Mouse (Mus musculus) embryonic facial prominence, embryonic 15.5 days (tissue): ENCODE results near the gene Sae1. TPM values are rescaled to one million over a fixed set of nuclear protein-coding genes. Genes with fewer than 3 reads are reported as not detected.

Experiments
- ATAC-seq: fragments of 200-750 bp; cut with Nextera tagmentation; 2 replicates; pipeline ENCODE4 v1.8.0; 2017; ENCODE audit warnings: low read depth, moderate TSS enrichment; ENCODE audit not compliant: insufficient number of reproducible peaks, low FRiP score, low TSS enrichment
- H3K27ac ChIP-seq: fragments of 300-500 bp; sonication (generic); replicated peaks from 2 replicates; pipeline ENCODE4 v1.5.1; 2015; ENCODE audit warnings: mild to moderate bottlenecking, inconsistent platforms
- H3K27me3 ChIP-seq: fragments of 300-500 bp; sonication (generic); 2 replicates; pipeline ENCODE4 v1.6.1; 2015; ENCODE audit warnings: inconsistent platforms
- H3K36me3 ChIP-seq: fragments of 300-500 bp; sonication (generic); 2 replicates; pipeline ENCODE4 v1.6.1; 2015; ENCODE audit warnings: mild to moderate bottlenecking, inconsistent platforms
- H3K4me1 ChIP-seq: fragments of 300-500 bp; sonication (generic); 2 replicates; pipeline ENCODE4 v1.6.1; 2015; ENCODE audit warnings: inconsistent platforms
- H3K4me2 ChIP-seq: fragments of 300-500 bp; sonication (generic); replicated peaks from 2 replicates; pipeline ENCODE4 v1.6.1; 2015; ENCODE audit warnings: mild to moderate bottlenecking, inconsistent platforms
- H3K4me3 ChIP-seq: fragments of 300-500 bp; sonication (generic); replicated peaks from 2 replicates; pipeline ENCODE4 v1.5.1; 2015; ENCODE audit warnings: mild to moderate bottlenecking, inconsistent platforms
- H3K9ac ChIP-seq: fragments of 300-500 bp; sonication (generic); 2 replicates; pipeline ENCODE4 v1.6.1; 2015; ENCODE audit warnings: inconsistent platforms
- H3K9me3 ChIP-seq: fragments of 300-500 bp; sonication (generic); replicated peaks from 2 replicates; pipeline ENCODE4 v1.6.1; 2016; ENCODE audit warnings: inconsistent platforms
- WGBS: fragments of 180-500 bp; shearing (Covaris S2); methylation state at CpG from one replicate; pipeline ENCODE4 v1.1.7; 2015; 5-methylcytosine and 5-hydroxymethylcytosine counted together
- polyA plus RNA-seq: library from polyadenylated mRNA; unstranded; fragments of >200 nt; fragmentation: Nextera tagmentation; extraction: Ambion mirVana; gene quantifications from 2 replicates; pipeline ENCODE4 v1.2.1, GENCODE M21; 2015

Gene Sae1
- polyA plus RNA-seq, 1 experiment from 2014 or later: 292 TPM

DNA sequence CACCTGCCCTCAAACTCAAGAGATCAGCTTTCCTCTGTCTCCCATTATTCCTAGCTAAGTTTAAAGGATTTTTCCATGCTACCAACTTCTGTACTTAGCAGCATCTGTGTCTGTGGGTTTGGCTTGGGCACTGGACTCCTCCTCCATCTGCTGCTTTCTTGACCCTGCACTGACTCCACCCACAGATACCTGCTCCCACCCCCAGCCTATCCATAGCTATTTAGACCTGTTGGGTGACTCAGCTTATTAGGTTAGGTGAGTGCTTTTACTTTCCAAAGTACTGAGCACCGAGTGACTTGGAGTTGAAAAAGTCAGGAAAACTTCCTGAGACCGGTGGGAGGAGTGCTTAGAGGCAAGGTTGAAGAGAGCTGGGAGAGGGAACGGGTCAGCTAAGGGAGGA lies 27.8 kb upstream of the Sae1 start:
- WGBS: 82% methylated on average over 3 of the region's 3 CpGs
- H3K4me3 ChIP-seq: no peak overlapping the region
- no peak overlapping the region for H3K4me2 ChIP-seq
- no peaks in the 10 kb centered on the region for H3K27me3 ChIP-seq
- H3K4me1 ChIP-seq: 0 out of 2 replicates have a peak, but pooled peaks cover 9% of the 10 kb centered on the region
- H3K9ac ChIP-seq: no peak overlapping the region
- ATAC-seq: no peak
- H3K9me3 ChIP-seq: no peaks in the 10 kb centered on the region
- H3K27ac ChIP-seq: no peak overlapping the region
- H3K36me3 ChIP-seq: peaks cover 40% of the 10 kb centered on the region

DNA sequence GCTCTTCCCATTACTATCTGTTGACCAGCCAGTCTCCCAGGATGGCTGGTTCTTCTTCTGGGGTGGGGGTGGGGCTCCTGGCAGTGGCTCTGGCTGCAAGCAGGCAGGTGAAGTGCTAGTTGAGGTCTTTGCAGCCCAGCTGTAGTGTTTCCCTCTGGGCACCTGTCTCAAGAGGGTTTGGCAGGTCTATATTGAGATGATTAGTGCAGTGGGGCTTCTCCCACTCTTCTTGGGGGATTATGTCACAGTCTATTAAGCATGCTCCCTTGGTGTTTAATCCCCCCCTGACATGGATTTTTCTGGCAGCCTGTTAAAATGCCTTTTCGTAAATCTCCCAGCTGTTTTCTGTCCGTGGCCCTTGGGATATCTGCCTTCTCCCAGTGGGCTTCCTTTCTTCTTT lies 25.3 kb upstream of the Sae1 start:
- H3K9me3 ChIP-seq: no peaks in the 10 kb centered on the region
- H3K4me2 ChIP-seq: no peak overlapping the region
- 0 out of 2 replicates have a peak, but pooled peaks cover 9% of the 10 kb centered on the region for H3K4me1 ChIP-seq
- no peak overlapping the region for H3K9ac ChIP-seq
- no peak overlapping the region for H3K27ac ChIP-seq
- no peak for ATAC-seq
- H3K27me3 ChIP-seq: no peaks in the 10 kb centered on the region
- H3K36me3 ChIP-seq: peaks cover 22% of the 10 kb centered on the region
- 67% methylated on average over 2 of the region's 2 CpGs for WGBS
- H3K4me3 ChIP-seq: no peak overlapping the region

DNA sequence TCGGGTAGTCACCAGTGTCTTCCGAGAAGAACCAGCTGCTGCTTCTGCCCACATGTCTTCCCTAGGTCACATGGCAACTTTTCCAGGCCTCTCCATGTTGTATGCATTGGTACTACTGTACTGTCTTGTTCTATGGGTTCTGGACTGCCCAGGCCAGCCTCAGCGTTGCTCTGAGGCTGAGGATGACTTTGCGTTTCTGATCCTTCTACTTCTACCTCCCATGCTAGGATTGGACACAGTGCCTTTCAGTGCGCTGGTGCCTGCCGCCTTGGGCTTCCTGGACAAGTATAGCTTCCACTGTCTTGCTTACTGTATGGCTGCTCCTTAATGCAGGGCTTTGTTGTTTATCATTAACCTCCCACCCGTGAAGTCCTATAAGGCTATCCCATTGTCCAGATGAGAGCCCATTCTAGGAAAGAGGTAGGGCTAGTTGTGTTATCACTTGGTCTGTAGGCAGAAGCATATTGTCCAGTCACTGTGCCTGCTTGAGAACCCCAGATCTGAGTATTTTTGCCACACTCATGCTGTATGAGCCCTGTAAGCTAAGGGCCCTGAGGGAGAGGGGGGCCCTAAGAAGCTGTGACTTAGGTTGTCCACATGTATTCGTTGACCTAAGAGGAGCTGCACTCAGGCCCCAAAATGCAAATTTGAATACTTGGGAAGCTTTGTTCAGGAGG lies 24.8 kb upstream of the Sae1 start:
- H3K9ac ChIP-seq: no peak overlapping the region

DNA sequence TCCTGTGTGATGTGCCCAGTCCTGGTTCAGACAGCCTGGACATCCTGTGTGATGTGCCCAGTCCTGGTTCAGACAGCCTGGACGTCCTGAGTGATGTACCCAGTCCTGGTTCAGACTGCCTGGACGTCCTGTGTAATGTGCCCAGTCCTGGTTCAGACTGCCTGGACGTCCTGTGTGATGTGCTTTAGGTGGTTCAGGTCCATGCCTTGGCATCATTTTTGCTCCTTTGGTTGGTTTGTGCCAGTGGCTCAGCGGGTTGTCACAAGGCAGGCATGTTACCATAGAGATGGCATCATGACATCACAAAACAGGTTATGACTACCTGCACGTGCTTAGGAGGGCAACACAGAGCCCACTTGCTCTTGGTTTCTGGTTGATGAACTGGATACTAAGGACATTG lies 23.5 kb upstream of the Sae1 start:
- ATAC-seq: no peak
- Histone ChIP-seq H3K4me1 (peaks cover 14% of the 10 kb centered on the region), H3K27me3 (no peaks in the 10 kb centered on the region), H3K4me3 (no peak overlapping the region), H3K4me2 (no peak overlapping the region), H3K27ac (no peak overlapping the region), H3K36me3 (peaks cover 6% of the 10 kb centered on the region; the same call in 1 of the 2 replicates), H3K9ac (no peak overlapping the region), H3K9me3 (no peaks in the 10 kb centered on the region)
- WGBS: 87% methylated on average over 5 of the region's 5 CpGs

More for the DNA sequence above, 24.8 kb upstream of the Sae1 start:
- Histone ChIP-seq H3K4me2 (no peak overlapping the region), H3K27me3 (no peaks in the 10 kb centered on the region), H3K4me1 (0 out of 2 replicates have a peak, but pooled peaks cover 9% of the 10 kb centered on the region), H3K36me3 (peaks cover 17% of the 10 kb centered on the region), H3K4me3 (no peak overlapping the region), H3K9me3 (no peaks in the 10 kb centered on the region), H3K27ac (no peak overlapping the region)
- WGBS: 85% methylated on average over 8 of the region's 8 CpGs
- no peak for ATAC-seq

DNA sequence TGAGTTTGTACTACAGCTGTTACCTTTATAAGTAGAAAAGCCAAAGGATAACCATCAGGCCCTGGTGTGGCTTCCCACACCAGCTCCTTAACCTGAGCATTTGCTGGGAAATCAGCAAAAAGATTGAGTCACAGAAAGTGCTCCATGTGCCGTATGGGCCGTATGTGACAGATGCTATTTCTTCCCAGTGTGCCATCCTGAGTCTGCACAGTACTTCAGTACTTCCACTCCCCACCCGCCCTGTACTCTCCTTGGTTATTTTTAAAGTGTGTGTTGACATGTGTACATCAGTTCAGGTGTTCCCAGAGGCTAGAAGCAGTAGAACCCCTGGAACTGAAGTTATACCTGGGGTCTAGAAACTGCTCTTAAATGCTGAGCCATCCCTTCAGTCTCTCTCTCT lies 19.4 kb upstream of the Sae1 start:
- H3K4me1 ChIP-seq: peaks cover 33% of the 10 kb centered on the region
- H3K27me3 ChIP-seq: no peaks in the 10 kb centered on the region
- 85% methylated on average over 3 of the region's 3 CpGs for WGBS
- ATAC-seq: no peak
- no peak overlapping the region for H3K4me3 ChIP-seq
- no peak overlapping the region for H3K27ac ChIP-seq
- H3K9me3 ChIP-seq: no peaks in the 10 kb centered on the region
- peaks cover 6% of the 10 kb centered on the region; the same call in 1 of the 2 replicates for H3K36me3 ChIP-seq
- no peak overlapping the region for H3K4me2 ChIP-seq
- H3K9ac ChIP-seq: no peak overlapping the region

DNA sequence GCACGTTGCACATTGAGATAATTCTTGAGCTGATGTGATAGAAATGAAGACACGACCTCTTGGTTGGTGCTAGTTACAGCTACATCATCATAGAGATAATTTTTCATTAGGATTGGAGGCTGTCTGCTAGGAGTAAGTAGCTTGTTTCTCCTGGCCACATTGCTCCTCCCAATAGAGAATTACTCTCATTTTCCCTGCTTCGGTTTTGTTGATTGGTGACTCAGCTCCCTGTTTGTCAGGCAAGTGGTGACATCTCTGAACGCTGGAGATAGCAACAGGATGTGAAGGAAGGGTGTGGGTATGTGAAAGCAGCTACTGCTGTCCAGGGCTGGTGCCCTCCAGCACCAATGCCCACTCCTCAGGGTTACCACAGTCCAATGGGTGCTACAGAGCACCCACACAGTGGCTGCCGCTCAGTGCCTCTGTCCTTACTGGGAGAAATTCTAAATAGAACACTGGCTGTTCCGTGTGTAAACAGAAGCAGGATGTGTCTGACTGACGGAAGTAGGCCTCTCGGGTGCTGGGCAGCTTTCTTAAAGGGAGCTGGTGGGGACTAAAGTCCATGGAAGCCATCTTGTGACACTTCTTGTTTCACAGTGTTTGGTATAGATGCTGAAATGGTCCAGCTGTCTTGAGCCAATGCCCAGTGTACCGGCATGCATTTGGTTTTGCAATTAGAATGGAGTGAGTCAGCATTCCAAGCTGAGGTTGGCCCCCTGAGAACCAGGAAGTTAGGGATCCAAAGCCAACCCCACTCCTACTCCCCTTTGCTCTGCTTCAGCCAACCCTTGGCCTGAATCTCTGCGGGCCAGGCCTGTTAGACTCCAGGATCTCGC lies 18.1 kb upstream of the Sae1 start:
- Histone ChIP-seq H3K27me3 (no peaks in the 10 kb centered on the region), H3K9me3 (no peaks in the 10 kb centered on the region), H3K27ac (peak overlapping the region; percentile 93), H3K4me2 (peak overlapping the region; percentile 35), H3K9ac (no peak overlapping the region), H3K36me3 (peaks cover 6% of the 10 kb centered on the region; the same call in 1 of the 2 replicates), H3K4me1 (peaks cover 33% of the 10 kb centered on the region), H3K4me3 (peak overlapping the region; percentile 6; the same call in 1 of the 2 replicates)
- no peak for ATAC-seq
- 42% methylated on average over 11 of the region's 11 CpGs for WGBS

DNA sequence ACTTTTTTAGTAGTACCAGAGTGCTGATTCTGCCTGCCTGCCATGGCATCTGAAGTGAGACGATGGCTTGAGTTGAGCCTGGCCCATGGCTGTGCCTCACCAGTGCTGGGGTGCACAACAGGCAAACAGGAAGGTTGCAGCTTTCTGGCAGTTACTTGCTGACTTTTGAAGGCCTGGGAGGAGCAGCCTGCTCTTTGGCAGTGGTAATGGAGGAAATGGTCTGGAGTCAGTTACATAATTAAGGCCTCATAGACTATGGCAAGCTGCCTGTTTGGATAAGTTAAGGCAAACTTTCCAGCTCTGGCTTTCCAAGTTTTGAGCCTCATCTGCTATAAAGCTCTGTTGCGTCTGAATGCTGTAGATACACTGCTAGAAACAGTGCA lies 17.5 kb upstream of the Sae1 start:
- no peak overlapping the region for H3K4me3 ChIP-seq
- WGBS: 33% methylated on average over 2 of the region's 2 CpGs
- H3K36me3 ChIP-seq: peaks cover 6% of the 10 kb centered on the region; the same call in 1 of the 2 replicates
- ATAC-seq: 0 out of 2 replicates have a peak, but pooled peaks have one; percentile 6
- H3K27ac ChIP-seq: peak overlapping the region; percentile 93
- H3K27me3 ChIP-seq: no peaks in the 10 kb centered on the region
- peaks cover 33% of the 10 kb centered on the region for H3K4me1 ChIP-seq
- peak overlapping the region; percentile 35 for H3K4me2 ChIP-seq
- H3K9ac ChIP-seq: no peak overlapping the region
- no peaks in the 10 kb centered on the region for H3K9me3 ChIP-seq

DNA sequence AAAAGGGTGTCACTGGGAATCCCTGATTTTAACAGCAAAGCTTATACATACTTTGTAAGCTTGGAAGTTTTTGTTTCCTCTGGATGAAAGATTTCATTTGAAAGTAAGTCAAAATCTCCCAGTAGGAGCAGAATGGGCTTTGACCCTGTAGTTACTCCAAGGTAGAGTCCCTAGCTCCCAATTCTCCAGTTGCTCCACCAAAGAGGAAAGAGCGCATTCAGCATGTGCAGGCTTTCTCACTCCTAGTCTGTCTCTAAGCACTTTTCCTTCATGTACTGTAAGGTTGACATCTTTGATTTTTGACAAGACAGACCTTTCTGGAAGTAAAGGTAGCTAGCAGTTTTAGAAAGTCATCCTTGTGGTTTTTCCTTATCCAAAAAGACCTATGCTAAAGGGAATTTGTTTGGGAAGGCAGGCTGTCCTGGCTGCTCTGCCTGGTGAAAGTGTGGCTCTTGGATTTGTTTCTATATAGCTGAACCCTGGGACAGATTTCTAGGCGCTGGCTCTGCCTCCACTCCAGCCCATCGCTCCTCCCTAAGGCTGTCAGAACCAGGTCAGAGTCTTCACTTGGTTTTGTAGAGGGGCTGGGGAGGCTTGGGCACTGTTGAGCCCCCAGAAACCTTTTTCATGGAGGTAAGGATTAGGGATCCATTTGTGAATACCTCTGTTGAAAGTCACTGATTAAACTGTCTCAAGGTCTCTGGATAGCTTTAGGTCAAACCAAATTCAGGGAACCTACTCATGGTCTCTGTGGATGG lies 16.9 kb upstream of the Sae1 start:
- Histone ChIP-seq H3K27me3 (no peaks in the 10 kb centered on the region), H3K36me3 (peaks cover 6% of the 10 kb centered on the region; the same call in 1 of the 2 replicates), H3K9ac (no peak overlapping the region), H3K9me3 (no peaks in the 10 kb centered on the region), H3K27ac (peak overlapping the region; percentile 93), H3K4me1 (peaks cover 33% of the 10 kb centered on the region), H3K4me2 (peak overlapping the region; percentile 35), H3K4me3 (no peak overlapping the region)
- no peak for ATAC-seq
- 68% methylated on average over 3 of the region's 3 CpGs for WGBS

DNA sequence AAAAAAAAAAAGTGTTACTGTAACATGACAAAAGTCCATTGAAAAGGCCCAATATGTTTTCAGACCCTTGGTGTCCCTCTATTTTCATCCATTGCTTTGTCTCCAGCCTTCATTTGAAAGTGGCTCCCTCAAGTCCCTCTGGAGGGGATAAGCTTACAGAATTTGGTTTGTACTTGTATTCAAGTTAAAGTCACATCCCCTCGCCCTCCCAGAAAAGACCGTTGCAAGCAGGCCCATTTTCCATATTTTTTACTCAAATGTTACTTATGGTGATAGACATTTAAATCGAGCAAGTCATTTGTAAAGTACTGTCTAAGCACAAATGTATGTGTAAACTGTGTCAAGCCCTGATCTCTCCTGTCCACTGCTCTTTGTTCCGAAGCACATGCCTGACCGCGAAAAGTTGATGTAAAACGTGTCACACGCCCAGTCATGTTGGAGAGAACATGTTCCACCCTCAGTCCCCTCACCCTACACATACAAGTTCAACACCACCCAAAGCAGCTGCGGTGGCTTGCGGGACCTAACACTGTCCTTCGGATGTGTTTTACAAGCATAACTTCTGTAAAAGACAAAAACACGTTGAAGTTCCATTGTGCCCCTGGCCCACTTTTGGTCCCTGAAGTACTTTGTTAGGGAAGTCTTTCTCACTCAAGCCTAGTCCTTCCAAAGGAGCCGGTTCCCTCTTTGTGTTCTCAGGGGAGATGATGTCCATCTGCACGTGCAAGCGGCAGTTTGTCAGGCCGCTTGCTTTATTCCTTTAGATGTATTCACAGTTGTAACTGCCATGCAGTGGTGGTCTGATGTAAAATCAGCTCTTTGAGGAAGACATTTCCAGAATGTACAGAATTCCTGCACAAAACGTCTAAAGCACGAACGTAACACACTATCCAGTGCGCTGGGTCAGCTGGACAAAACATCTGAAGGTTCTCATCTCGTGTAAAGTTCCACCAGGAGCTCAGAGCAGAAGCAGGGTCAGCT lies 15.7 kb upstream of the Sae1 start:
- H3K9me3 ChIP-seq: no peaks in the 10 kb centered on the region
- H3K4me3 ChIP-seq: peak overlapping the region; percentile 89
- H3K9ac ChIP-seq: peak overlapping the region; percentile 99
- H3K27ac ChIP-seq: peak overlapping the region; percentile 100
- H3K4me2 ChIP-seq: peak overlapping the region; percentile 59
- WGBS: 28% methylated on average over 21 of the region's 21 CpGs
- no peaks in the 10 kb centered on the region for H3K27me3 ChIP-seq
- peaks cover 4% of the 10 kb centered on the region; the same call in 1 of the 2 replicates for H3K36me3 ChIP-seq
- peaks cover 41% of the 10 kb centered on the region for H3K4me1 ChIP-seq
- ATAC-seq: no peak

DNA sequence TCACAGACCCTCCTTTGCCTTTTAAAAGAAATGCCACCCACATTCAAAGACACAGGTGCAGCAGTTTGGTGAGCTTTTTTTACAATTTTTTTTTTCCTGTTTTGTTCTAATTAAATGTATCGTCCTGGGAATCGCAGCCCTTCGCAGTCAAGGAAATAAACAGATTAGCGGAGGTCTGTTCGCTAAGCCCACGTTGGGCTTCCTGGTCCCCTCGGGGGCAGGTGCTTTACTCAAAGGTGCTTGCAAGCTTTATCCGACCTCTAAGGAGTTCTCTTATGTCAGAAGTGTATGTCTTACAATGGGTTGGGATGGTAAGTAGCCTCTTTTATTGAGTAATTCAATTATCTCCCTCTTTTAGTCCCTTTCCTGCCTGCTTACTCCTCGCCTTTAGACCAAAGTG lies 14.8 kb upstream of the Sae1 start:
- 2% methylated on average over 9 of the region's 9 CpGs for WGBS
- Histone ChIP-seq H3K4me3 (peak overlapping the region; percentile 89), H3K9me3 (no peaks in the 10 kb centered on the region), H3K9ac (peak overlapping the region; percentile 99), H3K27ac (peak overlapping the region; percentile 100), H3K27me3 (no peaks in the 10 kb centered on the region), H3K36me3 (no peaks in the 10 kb centered on the region), H3K4me1 (peaks cover 41% of the 10 kb centered on the region), H3K4me2 (peak overlapping the region; percentile 59)
- no peak for ATAC-seq
